In genomic region chr10:22191035-22191434, GRCm38 (mm10) we compare ENCODE assay signal across 11 mouse cellular contexts. TPM values are rescaled to one million over a fixed set of nuclear protein-coding genes. Genes with fewer than 3 reads are reported as not detected.
DNase-seq lines count a peak whose midpoint lies in the region; ATAC-seq and TF ChIP-seq lines count a peak whose summit lies in the region.
"Not testable (repeated sequence)": the region's sequence is repeated elsewhere in the genome, so short reads cannot be mapped to it uniquely, and the experiment has no call there.
"Had no signal": no experiment of that assay in that cellular context is flagged by ENCODE, and none has a peak within 500 bp of the region (broad histone marks: within the 10 kb centered on the region; RNA-seq: fewer than 3 reads in every experiment).

No protein-coding gene starts in this region.

- peak; percentile 47 for DNase-seq in embryonic facial prominence, embryonic 10.5 days (ENCODE audit: low spot score)
- not testable (repeated sequence) for DNase-seq in forebrain, embryonic 14.5 days (ENCODE audit: low spot score); hindbrain, postnatal 0 days (ENCODE audit: low spot score)
- DNase-seq in limb, embryonic 11.5 days (ENCODE audit: low spot score): peak; percentile 40

- not testable (repeated sequence) for H3K4me1 ChIP-seq in embryonic facial prominence, embryonic 10.5 days; forebrain, embryonic 14.5 days (ENCODE audit: control insufficient read depth, insufficient read depth, low read length); heart, embryonic 15.5 days (replicated peaks); hindbrain, postnatal 0 days (ENCODE audit: insufficient read depth, low read length); limb, embryonic 11.5 days (ENCODE audit: control insufficient read depth, insufficient read depth, low read length); midbrain, embryonic 13.5 days (replicated peaks); neural tube, embryonic 14.5 days (ENCODE audit: control insufficient read depth, insufficient read depth, low read length)

- H3K9me3 ChIP-seq in embryonic facial prominence, embryonic 10.5 days; forebrain, embryonic 14.5 days (replicated peaks; ENCODE audit: control insufficient read depth, low read length); heart, embryonic 15.5 days (replicated peaks); hindbrain, postnatal 0 days (ENCODE audit: low read length); limb, embryonic 11.5 days (ENCODE audit: control insufficient read depth, low read length); midbrain, embryonic 13.5 days; neural tube, embryonic 14.5 days (ENCODE audit: control insufficient read depth, low read length): not testable (repeated sequence)

- WGBS in embryonic facial prominence, embryonic 10.5 days: 4% methylated on average over 10 of the region's 10 CpGs
- WGBS in forebrain, embryonic 14.5 days: under 1% methylated on average over 7 of the region's 10 CpGs
- WGBS in heart, embryonic 15.5 days: 2% methylated on average over 8 of the region's 10 CpGs
- whole genome bisulfite sequencing in hindbrain, postnatal 0 days: 4% methylated on average over 6 of the region's 10 CpGs
- WGBS in limb, embryonic 11.5 days: 2% methylated on average over 4 of the region's 10 CpGs
- 4% methylated on average over 10 of the region's 10 CpGs for WGBS in midbrain, embryonic 13.5 days
- WGBS in neural tube, embryonic 14.5 days: 3% methylated on average over 4 of the region's 10 CpGs

- H3K36me3 ChIP-seq in embryonic facial prominence, embryonic 10.5 days (replicated peaks); forebrain, embryonic 14.5 days (ENCODE audit: control insufficient read depth, insufficient read depth, low read length); heart, embryonic 15.5 days; hindbrain, postnatal 0 days (ENCODE audit: insufficient read depth, low read length); limb, embryonic 11.5 days (ENCODE audit: control insufficient read depth, insufficient read depth, low read length); midbrain, embryonic 13.5 days; neural tube, embryonic 14.5 days (ENCODE audit: control insufficient read depth, insufficient read depth, low read length): not testable (repeated sequence)

- peak; percentile 69 for ATAC-seq in forebrain, embryonic 14.5 days
- peak; percentile 31; the same call in 1 of the 2 replicates for ATAC-seq in heart, embryonic 15.5 days (replicated peaks; ENCODE audit: insufficient number of reproducible peaks, insufficient read depth, low FRiP score, low read depth)
- ATAC-seq in hindbrain, postnatal 0 days: peak; percentile 73
- ATAC-seq in limb, embryonic 11.5 days (ENCODE audit: insufficient number of reproducible peaks, low FRiP score, low TSS enrichment, low read depth): peak; percentile 70; the same call in 1 of the 2 replicates
- peak; percentile 82 for ATAC-seq in midbrain, embryonic 13.5 days
- ATAC-seq in neural tube, embryonic 14.5 days (ENCODE audit: low read depth): peak; percentile 90

- H3K4me3 ChIP-seq in embryonic facial prominence, embryonic 10.5 days: 0 out of 2 replicates have a peak overlapping the region, but pooled peaks have one; percentile 23
- H3K4me3 ChIP-seq in forebrain, embryonic 14.5 days (ENCODE audit: low read depth, low read length); heart, embryonic 15.5 days; hindbrain, postnatal 0 days (ENCODE audit: low read length); limb, embryonic 11.5 days (ENCODE audit: low read depth, low read length); midbrain, embryonic 13.5 days (replicated peaks); neural tube, embryonic 14.5 days (ENCODE audit: low read depth, low read length): not testable (repeated sequence)

- H3K27me3 ChIP-seq in embryonic facial prominence, embryonic 10.5 days (replicated peaks; ENCODE audit: low read depth, poor library complexity, severe bottlenecking); forebrain, embryonic 14.5 days (replicated peaks; ENCODE audit: control insufficient read depth, insufficient read depth, low read length); heart, embryonic 15.5 days; hindbrain, postnatal 0 days (ENCODE audit: insufficient read depth, low read length); limb, embryonic 11.5 days (ENCODE audit: control insufficient read depth, insufficient read depth, low read length); midbrain, embryonic 13.5 days; neural tube, embryonic 14.5 days (ENCODE audit: control insufficient read depth, insufficient read depth, low read length): not testable (repeated sequence)

- H3K9ac ChIP-seq in forebrain, embryonic 14.5 days (ENCODE audit: low read length); heart, embryonic 15.5 days; hindbrain, postnatal 0 days (replicated peaks; ENCODE audit: low read length); limb, embryonic 11.5 days (ENCODE audit: low read length); midbrain, embryonic 13.5 days (replicated peaks); neural tube, embryonic 14.5 days (replicated peaks; ENCODE audit: low read depth, low read length): not testable (repeated sequence)

- not testable (repeated sequence) for H3K27ac ChIP-seq in embryonic facial prominence, embryonic 10.5 days (replicated peaks); forebrain, embryonic 14.5 days (ENCODE audit: low read depth, low read length); heart, embryonic 15.5 days; hindbrain, postnatal 0 days; limb, embryonic 11.5 days (replicated peaks; ENCODE audit: low read depth, low read length); midbrain, embryonic 13.5 days; neural tube, embryonic 14.5 days (ENCODE audit: low read depth, low read length)

- 0 out of 2 replicates have a peak overlapping the region, but pooled peaks have one; percentile 16 for H3K4me2 ChIP-seq in forebrain, embryonic 14.5 days (ENCODE audit: low read length)
- not testable (repeated sequence) for H3K4me2 ChIP-seq in heart, embryonic 15.5 days; hindbrain, postnatal 0 days (ENCODE audit: low read depth, low read length); limb, embryonic 11.5 days (ENCODE audit: low read depth, severe bottlenecking); neural tube, embryonic 14.5 days (ENCODE audit: low read depth, low read length)
- H3K4me2 ChIP-seq in midbrain, embryonic 13.5 days (replicated peaks): peak overlapping the region; percentile 37

- TF ChIP-seq CTCF in hindbrain, postnatal 0 days (IDR thresholded peaks at IDR 0.05; ENCODE audit: low read depth): not testable (repeated sequence)

RNA-seq across cellular contexts. Expression of gene H60b, which starts 32.6 kb away (rescaled TPM):
- 0.25 and 0.72 TPM in 2 replicates for polyA plus RNA-seq in embryonic facial prominence, embryonic 10.5 days (2016; fragmentation: Nextera tagmentation; extraction: Ambion mirVana)
- polyA plus RNA-seq in forebrain, embryonic 14.5 days (2014; fragmentation: Nextera tagmentation; extraction: Ambion mirVana): 0.32 TPM in 1 of 2 replicates, not detected in the other
- polyA plus RNA-seq in heart, embryonic 15.5 days (2015; fragmentation: Nextera tagmentation; extraction: Ambion mirVana): 0.34 and 0.56 TPM in 2 replicates
- not detected in 2 replicates for total RNA-seq in hindbrain, postnatal 0 days (2014; rRNA removed)
- 0.44 and 0.64 TPM in 2 replicates for polyA plus RNA-seq in hindbrain, postnatal 0 days (2015; fragmentation: Nextera tagmentation; extraction: Ambion mirVana)
- polyA plus RNA-seq in limb, embryonic 11.5 days (2014; fragmentation: Nextera tagmentation; extraction: Ambion mirVana): 0.18 and 0.23 TPM in 2 replicates
- 1.4 and 1.5 TPM in 2 replicates for polyA plus RNA-seq in midbrain, embryonic 13.5 days (2015; fragmentation: Nextera tagmentation; extraction: Ambion mirVana)
- 0.37 TPM in 1 of 2 replicates, not detected in the other for polyA plus RNA-seq in neural tube, embryonic 14.5 days (2014; fragmentation: Nextera tagmentation; extraction: Ambion mirVana)
- total RNA-seq: heart, postnatal 14 days; layer of hippocampus, postnatal 14 days had no signal
- polyA plus RNA-seq: G1E had no signal

RNA-seq across cellular contexts. Expression of gene Raet1e, which starts 32.7 kb away (rescaled TPM):
- 12.2 and 16.1 TPM in 2 replicates for polyA plus RNA-seq in embryonic facial prominence, embryonic 10.5 days (2016; fragmentation: Nextera tagmentation; extraction: Ambion mirVana)
- polyA plus RNA-seq in forebrain, embryonic 14.5 days (2014; fragmentation: Nextera tagmentation; extraction: Ambion mirVana): 0.42 and 1.7 TPM in 2 replicates
- 2.7 and 3.1 TPM in 2 replicates for polyA plus RNA-seq in heart, embryonic 15.5 days (2015; fragmentation: Nextera tagmentation; extraction: Ambion mirVana)
- total RNA-seq in hindbrain, postnatal 0 days (2014; rRNA removed): 0.26 TPM in 1 of 2 replicates, not detected in the other
- polyA plus RNA-seq in hindbrain, postnatal 0 days (2015; fragmentation: Nextera tagmentation; extraction: Ambion mirVana): 0.28 and 0.48 TPM in 2 replicates
- polyA plus RNA-seq in limb, embryonic 11.5 days (2014; fragmentation: Nextera tagmentation; extraction: Ambion mirVana): 13.6 and 14.3 TPM in 2 replicates
- polyA plus RNA-seq in midbrain, embryonic 13.5 days (2015; fragmentation: Nextera tagmentation; extraction: Ambion mirVana): 2.3 and 2.7 TPM in 2 replicates
- 0.29 and 0.90 TPM in 2 replicates for polyA plus RNA-seq in neural tube, embryonic 14.5 days (2014; fragmentation: Nextera tagmentation; extraction: Ambion mirVana)
- total RNA-seq: layer of hippocampus, postnatal 14 days; left cerebral cortex, postnatal 14 days had no signal

RNA-seq across cellular contexts. Expression of gene E030030I06Rik, which starts 42.0 kb away (rescaled TPM):
- 17.6 and 23.7 TPM in 2 replicates for polyA plus RNA-seq in embryonic facial prominence, embryonic 10.5 days (2016; fragmentation: Nextera tagmentation; extraction: Ambion mirVana)
- polyA plus RNA-seq in forebrain, embryonic 14.5 days (2014; fragmentation: Nextera tagmentation; extraction: Ambion mirVana): 5.0 and 6.5 TPM in 2 replicates
- 10.1 and 11.0 TPM in 2 replicates for polyA plus RNA-seq in heart, embryonic 15.5 days (2015; fragmentation: Nextera tagmentation; extraction: Ambion mirVana)
- 5.5 TPM in 1 of 2 replicates, not detected in the other for total RNA-seq in hindbrain, postnatal 0 days (2014; rRNA removed)
- polyA plus RNA-seq in hindbrain, postnatal 0 days (2015; fragmentation: Nextera tagmentation; extraction: Ambion mirVana): 2.4 and 4.2 TPM in 2 replicates
- polyA plus RNA-seq in limb, embryonic 11.5 days (2014; fragmentation: Nextera tagmentation; extraction: Ambion mirVana): 16.5 and 17.0 TPM in 2 replicates
- polyA plus RNA-seq in midbrain, embryonic 13.5 days (2015; fragmentation: Nextera tagmentation; extraction: Ambion mirVana): 8.6 and 9.6 TPM in 2 replicates
- 1.7 TPM in 2 replicates for polyA plus RNA-seq in neural tube, embryonic 14.5 days (2014; fragmentation: Nextera tagmentation; extraction: Ambion mirVana)

Comparison
In these comparisons a context has a peak if more than half of its experiments do, and no peak if none do; other contexts are left out.
1. ATAC-seq: peak in every context shown above with its lines; median percentile 90 in neural tube, embryonic 14.5 days; 82 in midbrain, embryonic 13.5 days; 73 in hindbrain, postnatal 0 days; 70 in limb, embryonic 11.5 days; 69 in forebrain, embryonic 14.5 days; 31 in heart, embryonic 15.5 days.